Mouse (Mus musculus) bone marrow, adult 2 months (tissue): Measurements from ENCODE around the gene Tor2a. TPM values are rescaled to one million over a fixed set of nuclear protein-coding genes. Genes with fewer than 3 reads are reported as not detected.

Experiments used
- H3K27ac ChIP-seq: fragments of 200-500 bp; 2 replicates; pipeline ENCODE4 v1.5.1; 2012; ENCODE audit warnings: low read depth, mild to moderate bottlenecking, control low read depth, inconsistent platforms, low read length; ENCODE audit not compliant: control insufficient read depth, poor library complexity, insufficient read depth
- H3K4me1 ChIP-seq: fragments of 200-500 bp; 2 replicates; pipeline ENCODE4 v1.6.1; 2011; ENCODE audit warnings: low read length; ENCODE audit not compliant: control insufficient read depth, insufficient read depth
- H3K4me3 ChIP-seq: fragments of 200-500 bp; replicated peaks from 2 replicates; pipeline ENCODE3; 2011; ENCODE audit warnings: mild to moderate bottlenecking, low read depth, low read length, control low read depth; ENCODE audit not compliant: control insufficient read depth
- CTCF ChIP-seq: fragments of 200-500 bp; IDR thresholded peaks from 2 replicates; pipeline ENCODE4 v1.5.1; 2011; ENCODE audit warnings: low read length, control low read depth; ENCODE audit not compliant: control insufficient read depth, insufficient read depth
- POLR2A ChIP-seq: fragments of 200-500 bp; IDR thresholded peaks from 2 replicates; pipeline ENCODE4 v1.6.1; 2011; ENCODE audit warnings: low read depth, mild to moderate bottlenecking, control low read depth, low read length, borderline replicate concordance; ENCODE audit not compliant: control insufficient read depth
- whole genome bisulfite sequencing: fragments of 180-500 bp; shearing (Covaris S2); methylation state at CpG from one replicate; pipeline ENCODE4 v1.1.7; 2018; 5-methylcytosine and 5-hydroxymethylcytosine counted together
- polyA plus RNA-seq: library from polyadenylated mRNA; stranded (reverse); fragments of >200 nt; gene quantifications from 2 replicates; pipeline ENCODE4 v1.2.4, GENCODE M21; 2011; ENCODE audit warnings: low replicate concordance; ENCODE audit not compliant: missing spikeins, insufficient read depth, insufficient read length

The Tor2a gene
- polyA plus RNA-seq, 1 experiment, result 13.6 TPM

DNA sequence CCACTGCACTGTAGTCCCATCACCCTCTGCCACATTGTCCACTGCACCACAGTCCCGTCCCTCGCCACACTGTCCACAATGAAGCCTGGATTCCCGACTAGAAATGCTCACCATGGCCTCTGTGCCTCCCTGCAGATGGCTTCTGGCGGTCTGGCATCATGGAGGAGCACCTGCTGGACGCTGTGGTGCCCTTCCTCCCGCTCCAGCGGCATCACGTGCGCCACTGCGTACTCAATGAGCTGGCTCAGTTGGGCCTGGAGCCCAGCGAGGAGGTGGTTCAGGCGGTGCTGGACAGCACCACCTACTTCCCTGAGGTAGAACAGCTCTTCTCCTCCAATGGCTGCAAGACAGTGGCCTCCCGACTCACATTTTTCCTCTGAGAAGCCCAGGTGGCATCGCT, 4.3 kb downstream of the Tor2a start:
- 88% methylated on average over 14 of the region's 14 CpGs for WGBS
- Histone ChIP-seq H3K27ac (no peak overlapping the region), H3K4me3 (no peak overlapping the region), H3K4me1 (no peaks in the 10 kb centered on the region)
- TF ChIP-seq CTCF, result no peak
- TF ChIP-seq POLR2A, result no peak

DNA sequence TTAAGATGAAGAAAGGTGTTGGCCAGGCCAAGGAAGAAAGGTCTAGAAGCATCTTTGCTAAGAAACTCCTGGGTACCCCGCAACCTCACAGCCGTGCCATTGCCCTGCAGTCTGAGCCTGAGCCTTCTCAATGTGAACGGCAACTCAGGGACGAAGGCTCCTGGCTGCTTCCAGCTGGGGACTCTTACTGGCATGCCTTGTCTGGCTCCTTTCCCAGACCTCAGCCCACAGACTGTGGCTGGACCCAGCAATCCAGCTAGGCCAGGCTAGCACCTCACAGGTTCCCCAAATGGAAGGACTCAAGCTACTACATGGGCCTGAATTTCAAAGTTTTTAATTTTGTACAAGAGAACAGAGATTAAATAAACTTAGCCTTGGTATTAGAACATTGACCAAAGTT, 4.8 kb downstream of the Tor2a start:
- Histone ChIP-seq H3K4me1 (no peaks in the 10 kb centered on the region), H3K27ac (no peak overlapping the region), H3K4me3 (no peak overlapping the region)
- WGBS, result 85% methylated on average over 4 of the region's 4 CpGs
- TF ChIP-seq CTCF (no peak), POLR2A (no peak)

DNA sequence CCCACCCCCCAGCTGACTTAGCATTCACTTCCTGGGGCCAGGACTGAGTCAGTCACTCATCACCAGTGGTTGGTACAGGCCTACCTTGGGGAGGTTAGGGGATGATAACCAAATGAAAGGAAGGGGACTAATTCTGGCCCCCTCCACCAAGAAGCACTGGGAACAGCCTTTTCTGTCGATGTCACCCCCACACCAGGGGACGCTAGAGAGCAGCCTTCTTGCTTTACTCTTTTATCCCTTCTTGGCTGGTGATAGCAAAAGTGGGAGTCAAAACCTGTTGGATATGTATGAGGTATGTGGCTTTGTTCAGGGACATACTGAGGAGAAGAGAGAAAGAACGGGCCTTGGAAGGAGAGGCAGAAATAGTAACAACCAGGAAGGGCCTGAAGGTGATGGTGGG, 6.3 kb downstream of the Tor2a start:
- Histone ChIP-seq H3K4me3 (no peak overlapping the region), H3K4me1 (no peaks in the 10 kb centered on the region), H3K27ac (no peak overlapping the region)
- 66% methylated on average over 3 of the region's 3 CpGs for WGBS
- TF ChIP-seq CTCF, result peak; percentile 24; the same call in 1 of the 2 replicates
- no peak for TF ChIP-seq POLR2A

DNA sequence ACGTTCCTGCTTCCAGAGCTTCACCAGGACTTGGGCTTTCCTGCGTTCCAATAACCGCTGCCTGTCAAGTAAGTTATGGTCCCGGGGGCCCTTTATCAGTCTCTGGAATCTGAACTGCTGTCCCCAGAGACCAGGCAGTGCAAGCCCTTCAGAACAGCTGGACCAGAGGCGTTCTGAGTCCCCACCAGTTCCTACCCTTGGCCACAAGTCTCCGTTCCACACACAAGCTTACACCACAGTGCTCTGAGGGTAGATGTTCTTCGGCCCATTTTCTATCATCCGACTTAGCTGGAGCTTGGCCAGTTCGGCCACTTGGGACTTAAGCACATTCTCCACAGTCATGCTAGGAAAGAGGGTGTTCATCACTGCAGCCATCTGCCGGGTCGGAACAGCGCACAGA, 10.2 kb downstream of the Tor2a start:
- Histone ChIP-seq H3K4me1 (no peaks in the 10 kb centered on the region), H3K4me3 (no peak overlapping the region), H3K27ac (no peak overlapping the region)
- 70% methylated on average over 12 of the region's 12 CpGs for WGBS
- no peak for TF ChIP-seq CTCF
- TF ChIP-seq POLR2A, result no peak

DNA sequence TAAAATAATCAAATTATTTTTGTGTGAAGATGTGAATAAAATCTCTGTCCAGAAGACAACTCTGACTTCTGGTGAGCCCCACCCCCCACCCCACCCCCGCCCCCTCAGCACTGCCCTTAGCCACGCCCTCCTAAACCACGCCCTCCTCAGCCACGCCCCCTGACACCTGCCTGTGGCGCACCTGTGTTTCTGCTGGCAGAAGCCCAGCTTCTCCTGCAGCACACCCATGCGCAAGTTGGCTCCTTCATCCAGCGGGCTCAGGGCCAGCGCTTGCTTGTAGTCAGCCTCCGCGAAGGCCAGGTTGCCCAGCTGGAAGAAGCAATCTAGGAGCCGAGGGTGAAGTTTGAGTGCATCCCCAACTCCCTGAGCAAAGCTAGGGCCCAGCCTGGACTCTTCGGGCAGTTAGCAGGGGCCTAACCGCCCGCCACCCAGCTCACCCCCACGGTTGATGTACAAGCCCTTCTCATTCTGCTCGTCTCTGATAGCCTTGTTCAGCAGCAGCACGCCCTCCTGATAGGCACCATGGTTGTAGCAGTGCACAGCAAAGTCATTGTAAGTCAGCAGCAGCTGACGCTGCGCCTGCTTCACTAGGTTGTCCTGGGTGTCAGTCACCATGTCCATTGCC, 11.7 kb downstream of the Tor2a start:
- Histone ChIP-seq H3K4me3 (no peak overlapping the region), H3K4me1 (no peaks in the 10 kb centered on the region), H3K27ac (no peak overlapping the region; the same call in 1 of the 2 replicates)
- TF ChIP-seq CTCF (no peak), POLR2A (no peak)
- 58% methylated on average over 19 of the region's 19 CpGs for WGBS

DNA sequence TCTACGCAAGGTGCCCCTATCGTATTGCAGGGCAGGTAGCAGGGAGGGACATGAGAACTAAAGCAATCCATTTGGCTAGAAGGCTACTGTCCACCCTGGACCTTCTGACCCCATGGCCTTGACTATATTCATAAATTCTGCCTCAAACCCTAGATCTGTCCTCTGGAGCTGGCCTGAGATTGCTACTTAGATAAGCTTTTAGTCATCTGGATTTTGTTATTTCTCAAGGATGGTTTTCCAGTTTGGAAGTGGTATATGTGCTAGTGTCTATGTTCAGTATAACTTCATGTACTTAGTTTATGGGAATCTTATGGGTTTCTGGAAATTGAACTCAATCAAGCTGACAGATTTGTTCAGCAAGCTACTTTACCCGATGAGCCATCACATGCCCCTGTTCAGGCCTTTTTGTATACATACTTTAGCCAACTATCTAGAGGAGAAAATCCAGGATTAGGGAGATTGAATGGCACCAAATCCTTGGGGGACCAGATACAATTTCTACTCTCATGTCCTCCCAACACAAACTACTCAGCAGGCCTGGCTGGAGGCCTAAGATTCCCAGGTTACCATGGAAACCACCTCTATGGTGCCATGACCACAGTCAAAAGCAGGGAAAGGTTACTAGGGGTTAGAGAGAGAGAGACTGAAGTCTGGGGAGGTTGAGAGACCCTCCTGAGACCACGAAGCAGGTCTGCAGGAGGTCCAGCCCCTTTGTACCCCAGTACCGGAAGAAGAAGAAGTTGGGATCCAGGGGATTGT, 12.5 kb downstream of the Tor2a start:
- WGBS, result 87% methylated on average over 5 of the region's 5 CpGs
- TF ChIP-seq CTCF (no peak), POLR2A (no peak)
- H3K4me1 ChIP-seq, result no peaks in the 10 kb centered on the region
- no peak overlapping the region for H3K27ac ChIP-seq
- H3K4me3 ChIP-seq, result no peak overlapping the region

DNA sequence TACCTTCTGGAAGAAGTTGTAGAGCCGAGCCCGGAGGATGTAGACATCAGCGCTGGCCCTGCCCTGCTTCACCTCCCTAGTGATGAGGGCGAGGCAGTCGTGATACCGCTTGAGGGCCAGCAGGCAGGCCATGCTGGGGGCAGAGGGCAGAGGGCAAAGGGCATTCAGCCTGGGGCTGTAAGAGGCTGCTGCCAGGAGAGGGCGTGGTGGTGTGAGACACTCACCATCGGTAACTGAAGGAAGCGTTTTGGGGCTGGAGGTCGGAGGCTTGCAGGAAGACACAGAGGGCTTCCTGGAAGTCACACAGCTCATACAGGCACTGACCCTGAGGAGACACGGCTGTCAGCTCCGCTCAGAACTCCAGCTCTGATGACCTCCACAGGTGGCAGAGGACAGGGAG, 14.9 kb downstream of the Tor2a start:
- WGBS, result 58% methylated on average over 12 of the region's 12 CpGs

DNA sequence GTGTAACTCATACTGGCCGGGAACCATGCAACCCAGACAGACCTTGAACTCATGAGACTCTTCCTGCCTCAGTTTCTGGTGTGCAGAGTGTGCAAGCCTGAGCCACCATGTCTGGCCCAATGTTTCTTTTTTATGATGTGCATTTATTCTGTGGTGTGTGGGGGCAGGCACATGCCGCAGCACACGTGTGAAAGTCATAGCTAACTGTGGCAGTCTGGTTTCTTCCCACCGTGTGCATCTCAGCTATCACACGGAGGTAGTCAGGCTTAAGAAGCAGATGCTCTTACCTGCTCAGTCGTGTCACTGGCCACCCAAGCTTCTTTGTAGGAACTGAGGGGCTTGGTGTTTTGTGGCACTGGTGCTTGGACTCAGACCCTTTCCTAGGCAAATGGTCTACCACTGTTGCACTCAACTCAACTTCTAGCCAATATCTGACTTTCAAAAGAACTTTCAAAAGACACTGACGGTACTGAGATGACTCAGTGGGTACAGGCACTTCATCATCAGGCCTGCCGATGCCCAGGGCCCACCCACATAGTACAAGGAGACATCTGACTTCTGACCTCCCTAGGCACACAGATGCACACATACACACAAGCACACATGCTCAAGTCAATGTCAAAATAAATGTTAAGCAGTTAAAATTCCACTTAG, 15.7 kb downstream of the Tor2a start:
- H3K27ac ChIP-seq, result no peak overlapping the region
- no peaks in the 10 kb centered on the region for H3K4me1 ChIP-seq
- WGBS, result 86% methylated on average over 8 of the region's 8 CpGs
- no peak overlapping the region for H3K4me3 ChIP-seq
- no peak for TF ChIP-seq CTCF

More for the DNA sequence above, 14.9 kb downstream of the Tor2a start:
- Histone ChIP-seq H3K4me1 (no peaks in the 10 kb centered on the region), H3K27ac (no peak overlapping the region), H3K4me3 (no peak overlapping the region)
- TF ChIP-seq POLR2A (no peak), CTCF (no peak)
